Mouse (Mus musculus): Measurements from ENCODE around the gene Pnpo. TPM values are rescaled to one million over a fixed set of nuclear protein-coding genes. Genes with fewer than 3 reads are reported as not detected.
A peak's percentile ranks its signal among the peaks of the same experiment; 100 is the strongest.

Gene Pnpo
- polyA plus RNA-seq, 1 experiment from 2014 or later = 28.1 TPM

- H3K9me3 ChIP-seq (ENCODE audit: control insufficient read depth, low read length) = no peaks in the 10 kb centered on the region
- WGBS = 73% methylated on average over 13 of the region's 13 CpGs
- H3K4me2 ChIP-seq (ENCODE audit: low read depth, low read length) = no peak overlapping the region
- ATAC-seq (ENCODE audit: low read depth) = no peak
- H3K4me3 ChIP-seq (ENCODE audit: low read length) = no peak overlapping the region
- H3K27ac ChIP-seq (ENCODE audit: low read length) = 0 out of 2 replicates have a peak overlapping the region, but pooled peaks have one; percentile 0
- H3K4me1 ChIP-seq (replicated peaks; ENCODE audit: control insufficient read depth, insufficient read depth, low read length) = peaks cover 13% of the 10 kb centered on the region; the same call in 1 of the 2 replicates
- H3K9ac ChIP-seq (ENCODE audit: low read length) = no peak overlapping the region
- no peaks in the 10 kb centered on the region for H3K36me3 ChIP-seq (ENCODE audit: control insufficient read depth, insufficient read depth, low read length)
- no peaks in the 10 kb centered on the region; the same call in 1 of the 2 replicates for H3K27me3 ChIP-seq (ENCODE audit: control insufficient read depth, insufficient read depth, low read depth, low read length)
Observed at GRCm38 (mm10) chr11:96933562-96934276, 10.1 kb downstream of the Pnpo start.

GRCm38 (mm10) chr11:96931327-96932062 is 12.3 kb downstream of the Pnpo start:
- H3K27me3 ChIP-seq (ENCODE audit: control insufficient read depth, insufficient read depth, low read depth, low read length) = peaks cover 2% of the 10 kb centered on the region; the same call in 1 of the 2 replicates
- H3K9ac ChIP-seq (ENCODE audit: low read length) = peak overlapping the region; percentile 20; the same call in 1 of the 2 replicates
- ATAC-seq (ENCODE audit: low read depth) = peak; percentile 81
- no peaks in the 10 kb centered on the region for H3K9me3 ChIP-seq (ENCODE audit: control insufficient read depth, low read length)
- peak overlapping the region; percentile 32 for H3K4me2 ChIP-seq (ENCODE audit: low read depth, low read length)
- peak overlapping the region; percentile 27 for H3K4me3 ChIP-seq (ENCODE audit: low read length)
- peaks cover 13% of the 10 kb centered on the region; the same call in 1 of the 2 replicates for H3K4me1 ChIP-seq (replicated peaks; ENCODE audit: control insufficient read depth, insufficient read depth, low read length)
- no peaks in the 10 kb centered on the region for H3K36me3 ChIP-seq (ENCODE audit: control insufficient read depth, insufficient read depth, low read length)
- peak overlapping the region; percentile 95 for H3K27ac ChIP-seq (ENCODE audit: low read length)
- WGBS = 34% methylated on average over 8 of the region's 8 CpGs

GRCm38 (mm10) chr11:96929766-96930331 is 13.9 kb downstream of the Pnpo start:
- H3K4me1 ChIP-seq (replicated peaks; ENCODE audit: control insufficient read depth, insufficient read depth, low read length) = peaks cover 13% of the 10 kb centered on the region; the same call in 1 of the 2 replicates
- peaks cover 2% of the 10 kb centered on the region; the same call in 1 of the 2 replicates for H3K27me3 ChIP-seq (ENCODE audit: control insufficient read depth, insufficient read depth, low read depth, low read length)
- H3K9ac ChIP-seq (ENCODE audit: low read length) = peak overlapping the region; percentile 70
- WGBS = 37% methylated on average over 9 of the region's 9 CpGs
- no peaks in the 10 kb centered on the region for H3K9me3 ChIP-seq (ENCODE audit: control insufficient read depth, low read length)
- peak overlapping the region; percentile 98 for H3K27ac ChIP-seq (ENCODE audit: low read length)
- peak overlapping the region; percentile 53 for H3K4me3 ChIP-seq (ENCODE audit: low read length)
- H3K4me2 ChIP-seq (ENCODE audit: low read depth, low read length) = peak overlapping the region; percentile 55
- H3K36me3 ChIP-seq (ENCODE audit: control insufficient read depth, insufficient read depth, low read length) = no peaks in the 10 kb centered on the region
- ATAC-seq (ENCODE audit: low read depth) = peak; percentile 23; the same call in 1 of the 2 replicates

- Histone ChIP-seq H3K9ac (ENCODE audit: low read length) (peak overlapping the region; percentile 70), H3K4me2 (ENCODE audit: low read depth, low read length) (peak overlapping the region; percentile 55), H3K27ac (ENCODE audit: low read length) (peak overlapping the region; percentile 98)
Observed at GRCm38 (mm10) chr11:96929096-96929765, 14.6 kb downstream of the Pnpo start.

GRCm38 (mm10) chr11:96928691-96929090 is 15.1 kb downstream of the Pnpo start:
- Histone ChIP-seq H3K4me3 (ENCODE audit: low read length) (peak overlapping the region; percentile 53), H3K36me3 (ENCODE audit: control insufficient read depth, insufficient read depth, low read length) (no peaks in the 10 kb centered on the region), H3K27me3 (ENCODE audit: control insufficient read depth, insufficient read depth, low read depth, low read length) (peaks cover 2% of the 10 kb centered on the region; the same call in 1 of the 2 replicates), H3K9me3 (ENCODE audit: control insufficient read depth, low read length) (no peaks in the 10 kb centered on the region), H3K27ac (ENCODE audit: low read length) (peak overlapping the region; percentile 98), H3K4me2 (ENCODE audit: low read depth, low read length) (peak overlapping the region; percentile 39), H3K4me1 (replicated peaks; ENCODE audit: control insufficient read depth, insufficient read depth, low read length) (peaks cover 8% of the 10 kb centered on the region; the same call in 1 of the 2 replicates), H3K9ac (ENCODE audit: low read length) (no peak overlapping the region)
- 3% methylated on average over 5 of the region's 5 CpGs for WGBS
- peak; percentile 58 for ATAC-seq (ENCODE audit: low read depth)

More at GRCm38 (mm10) chr11:96929096-96929765, 14.6 kb downstream of the Pnpo start:
- H3K36me3 ChIP-seq (ENCODE audit: control insufficient read depth, insufficient read depth, low read length) = no peaks in the 10 kb centered on the region
- no peaks in the 10 kb centered on the region for H3K9me3 ChIP-seq (ENCODE audit: control insufficient read depth, low read length)
- peaks cover 13% of the 10 kb centered on the region; the same call in 1 of the 2 replicates for H3K4me1 ChIP-seq (replicated peaks; ENCODE audit: control insufficient read depth, insufficient read depth, low read length)
- WGBS = 9% methylated on average over 13 of the region's 13 CpGs
- peak; percentile 82 for ATAC-seq (ENCODE audit: low read depth)
- peaks cover 2% of the 10 kb centered on the region; the same call in 1 of the 2 replicates for H3K27me3 ChIP-seq (ENCODE audit: control insufficient read depth, insufficient read depth, low read depth, low read length)
- peak overlapping the region; percentile 53 for H3K4me3 ChIP-seq (ENCODE audit: low read length)

GRCm38 (mm10) chr11:96928088-96928487 is 15.7 kb downstream of the Pnpo start, which contains the start of gene Prr15l:
Gene Prr15l, plus strand, starts transcription at chr11:96928104.
- peak within 1 kb of the TSS; percentile 39 for H3K4me2 ChIP-seq (ENCODE audit: low read depth, low read length)
- H3K27ac ChIP-seq (ENCODE audit: low read length) = peak within 1 kb of the TSS; percentile 98

GRCm38 (mm10) chr11:96926587-96926986 is 17.2 kb downstream of the Pnpo start:
- no peak for ATAC-seq (ENCODE audit: low read depth)
- H3K36me3 ChIP-seq (ENCODE audit: control insufficient read depth, insufficient read depth, low read length) = no peaks in the 10 kb centered on the region
- H3K9ac ChIP-seq (ENCODE audit: low read length) = no peak overlapping the region
- H3K4me2 ChIP-seq (ENCODE audit: low read depth, low read length) = no peak overlapping the region
- H3K4me1 ChIP-seq (replicated peaks; ENCODE audit: control insufficient read depth, insufficient read depth, low read length) = peaks cover 2% of the 10 kb centered on the region; the same call in 1 of the 2 replicates
- peaks cover 2% of the 10 kb centered on the region; the same call in 1 of the 2 replicates for H3K27me3 ChIP-seq (ENCODE audit: control insufficient read depth, insufficient read depth, low read depth, low read length)
- no peak overlapping the region for H3K27ac ChIP-seq (ENCODE audit: low read length)
- no peak overlapping the region for H3K4me3 ChIP-seq (ENCODE audit: low read length)
- WGBS = 68% methylated on average over 5 of the region's 5 CpGs
- H3K9me3 ChIP-seq (ENCODE audit: control insufficient read depth, low read length) = no peaks in the 10 kb centered on the region

More at GRCm38 (mm10) chr11:96928088-96928487, 15.7 kb downstream of the Pnpo start, which contains the start of gene Prr15l:
- no peak for ATAC-seq (ENCODE audit: low read depth)
- Histone ChIP-seq H3K9ac (ENCODE audit: low read length) (no peak within 1 kb of the TSS), H3K36me3 (ENCODE audit: control insufficient read depth, insufficient read depth, low read length) (no peaks in the 10 kb centered on the region), H3K4me1 (replicated peaks; ENCODE audit: control insufficient read depth, insufficient read depth, low read length) (peaks cover 4% of the 10 kb centered on the region; the same call in 1 of the 2 replicates), H3K4me3 (ENCODE audit: low read length) (peak within 1 kb of the TSS; percentile 53), H3K27me3 (ENCODE audit: control insufficient read depth, insufficient read depth, low read depth, low read length) (peaks cover 2% of the 10 kb centered on the region; the same call in 1 of the 2 replicates), H3K9me3 (ENCODE audit: control insufficient read depth, low read length) (no peaks in the 10 kb centered on the region)
- 47% methylated on average over 2 of the region's 2 CpGs for WGBS

- H3K27ac ChIP-seq (ENCODE audit: low read length) = no peak overlapping the region
- peaks cover 2% of the 10 kb centered on the region; the same call in 1 of the 2 replicates for H3K4me1 ChIP-seq (replicated peaks; ENCODE audit: control insufficient read depth, insufficient read depth, low read length)
- no peaks in the 10 kb centered on the region for H3K9me3 ChIP-seq (ENCODE audit: control insufficient read depth, low read length)
- WGBS = 83% methylated on average over 12 of the region's 12 CpGs
- no peak overlapping the region for H3K9ac ChIP-seq (ENCODE audit: low read length)
- peaks cover 2% of the 10 kb centered on the region; the same call in 1 of the 2 replicates for H3K27me3 ChIP-seq (ENCODE audit: control insufficient read depth, insufficient read depth, low read depth, low read length)
- no peaks in the 10 kb centered on the region for H3K36me3 ChIP-seq (ENCODE audit: control insufficient read depth, insufficient read depth, low read length)
- no peak for ATAC-seq (ENCODE audit: low read depth)
- H3K4me2 ChIP-seq (ENCODE audit: low read depth, low read length) = no peak overlapping the region
- H3K4me3 ChIP-seq (ENCODE audit: low read length) = no peak overlapping the region
Observed at GRCm38 (mm10) chr11:96925469-96926148, 18.2 kb downstream of the Pnpo start.
